Mouse (Mus musculus) forebrain, postnatal 0 days (tissue): ENCODE results near the gene Rpl14. TPM values are rescaled to one million over a fixed set of nuclear protein-coding genes. Genes with fewer than 3 reads are reported as not detected.

ENCODE experiments used
- ATAC-seq: fragments of 200-750 bp; cut with Nextera tagmentation; 2 replicates; pipeline ENCODE4 v1.8.0; 2017; ENCODE audit warnings: mild to moderate bottlenecking, moderate library complexity
- DNase-seq: peaks from one replicate; pipeline ENCODE4 v3.0.0-alpha.2; 2015
- H3K27ac ChIP-seq: fragments of 300-500 bp; sonication (generic); 2 replicates; pipeline ENCODE4 v1.5.1; 2014; ENCODE audit warnings: low read depth, mild to moderate bottlenecking, antibody characterized with exemption, low read length, moderate library complexity, mixed read lengths
- H3K27me3 ChIP-seq: fragments of 300-500 bp; sonication (generic); 2 replicates; pipeline ENCODE4 v1.6.1; 2014; ENCODE audit warnings: mild to moderate bottlenecking, low read length, mixed read lengths; ENCODE audit not compliant: insufficient read depth
- H3K36me3 ChIP-seq: fragments of 300-500 bp; sonication (generic); 2 replicates; pipeline ENCODE4 v1.6.1; 2014; ENCODE audit warnings: mild to moderate bottlenecking, moderate library complexity; ENCODE audit not compliant: insufficient read depth
- H3K4me1 ChIP-seq: fragments of 300-500 bp; sonication (generic); 2 replicates; pipeline ENCODE4 v1.6.1; 2014; ENCODE audit warnings: antibody characterized with exemption; ENCODE audit not compliant: insufficient read depth
- H3K4me2 ChIP-seq: fragments of 300-500 bp; sonication (generic); 2 replicates; pipeline ENCODE4 v1.6.1; 2014; ENCODE audit warnings: low read depth, mild to moderate bottlenecking, moderate library complexity
- H3K4me3 ChIP-seq: fragments of 300-500 bp; sonication (generic); 2 replicates; pipeline ENCODE4 v1.5.1; 2014; ENCODE audit warnings: low read depth, low read length, mixed read lengths
- H3K9ac ChIP-seq: fragments of 300-500 bp; sonication (generic); 2 replicates; pipeline ENCODE4 v1.6.1; 2014; ENCODE audit warnings: mild to moderate bottlenecking
- H3K9me3 ChIP-seq: fragments of 300-500 bp; sonication (generic); 2 replicates; pipeline ENCODE4 v1.6.1; 2016; ENCODE audit warnings: low read length
- CTCF ChIP-seq: sonication (generic); IDR thresholded peaks from 2 replicates; pipeline ENCODE4 v1.5.1; 2016; ENCODE audit warnings: antibody characterized with exemption, control low read depth, low read depth
- WGBS: fragments of 180-500 bp; shearing (Covaris S2); extraction: QIAGEN DNeasy Blood & Tissue Kit; methylation state at CpG from one replicate; pipeline ENCODE4 v1.1.7; 2014; 5-methylcytosine and 5-hydroxymethylcytosine counted together
- polyA plus RNA-seq: library from polyadenylated mRNA; unstranded; fragments of >200 nt; fragmentation: Nextera tagmentation; extraction: Ambion mirVana; gene quantifications from 2 replicates; pipeline ENCODE4 v1.2.1, GENCODE M21; 2015
- total RNA-seq: library from RNA; depleted of rRNA; stranded (reverse); fragments of >200 nt; gene quantifications from 2 replicates; pipeline ENCODE4 v1.2.3, GENCODE M21; 2014

The Rpl14 gene
- total and polyA plus RNA-seq, 2 experiments from 2014 or later = 449 to 491 TPM

GRCm38 (mm10) chr9:120594839-120595238 lies 23.6 kb downstream of the Rpl14 start:
- Histone ChIP-seq H3K36me3 (no peaks in the 10 kb centered on the region), H3K4me2 (no peak overlapping the region), H3K27ac (no peak overlapping the region), H3K4me3 (no peak overlapping the region), H3K4me1 (no peaks in the 10 kb centered on the region), H3K9ac (no peak overlapping the region), H3K9me3 (no peaks in the 10 kb centered on the region), H3K27me3 (no peaks in the 10 kb centered on the region)
- TF ChIP-seq CTCF = no peak
- DNase-seq = no peak
- ATAC-seq = no peak
- 24% methylated on average over 6 of the region's 6 CpGs for WGBS

DNA sequence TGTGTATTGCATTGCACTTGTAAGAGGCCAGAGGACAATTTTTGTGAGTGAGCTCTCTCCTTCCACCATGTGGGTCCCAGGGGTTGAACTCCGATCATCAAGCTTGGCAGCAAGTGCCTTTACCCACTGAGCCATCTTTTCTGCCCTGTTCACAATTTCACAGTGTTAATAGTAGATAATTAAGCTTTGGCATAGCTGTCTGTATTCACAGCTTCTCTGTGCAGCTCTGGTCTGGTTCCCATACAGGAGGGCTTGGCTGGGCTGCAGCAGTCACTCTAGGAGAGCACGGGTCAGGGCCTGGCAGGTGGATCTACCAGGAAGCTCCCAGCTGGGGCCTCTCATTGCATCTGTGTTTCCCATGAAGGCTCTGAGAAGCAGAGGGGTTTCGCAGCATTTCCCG lies 24.1 kb downstream of the Rpl14 start:
- H3K4me1 ChIP-seq = no peaks in the 10 kb centered on the region
- H3K27ac ChIP-seq = no peak overlapping the region
- H3K4me3 ChIP-seq = no peak overlapping the region
- DNase-seq (no peak), ATAC-seq (peak; percentile 29; the same call in 1 of the 2 replicates)
- no peak overlapping the region for H3K9ac ChIP-seq
- no peaks in the 10 kb centered on the region for H3K36me3 ChIP-seq
- no peaks in the 10 kb centered on the region for H3K9me3 ChIP-seq
- WGBS = 28% methylated on average over 4 of the region's 4 CpGs
- H3K27me3 ChIP-seq = no peaks in the 10 kb centered on the region
- H3K4me2 ChIP-seq = no peak overlapping the region
- no peak for TF ChIP-seq CTCF

DNA sequence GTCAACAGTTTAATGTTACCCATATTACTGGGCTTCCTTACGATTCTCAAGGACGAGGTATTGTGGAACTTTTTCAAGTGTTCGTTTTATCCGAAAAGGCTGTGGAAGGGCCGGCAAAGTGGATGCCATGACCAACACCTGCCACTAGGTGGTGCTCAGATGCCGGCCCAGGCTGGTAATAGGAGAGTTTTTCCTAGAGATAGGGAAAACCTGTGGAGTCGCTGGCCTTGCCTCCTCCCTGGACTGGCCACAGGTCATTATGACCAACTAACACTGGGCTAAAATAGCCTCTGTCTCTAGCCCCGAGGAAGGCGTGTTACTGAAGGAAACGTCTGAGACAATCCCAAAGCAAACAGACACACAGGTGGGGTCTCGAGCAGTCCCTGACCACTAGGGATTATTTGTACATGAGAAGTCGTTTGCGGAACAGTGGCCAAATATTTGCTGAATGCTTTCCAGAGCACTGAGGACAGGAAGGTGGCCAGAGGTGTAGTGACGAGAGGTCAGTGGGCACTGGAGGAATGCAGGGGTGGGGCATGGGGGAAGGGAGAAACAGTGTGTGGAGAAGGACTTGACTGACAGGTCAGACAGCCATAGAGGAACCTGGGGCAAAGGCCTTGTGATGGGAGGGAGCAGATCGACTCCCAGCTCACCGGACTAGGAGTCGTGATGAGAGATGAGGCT lies 30.4 kb downstream of the Rpl14 start:
- H3K4me1 ChIP-seq = no peaks in the 10 kb centered on the region
- DNase-seq (peak; percentile 89), ATAC-seq (peak; percentile 5; the same call in 1 of the 2 replicates)
- no peaks in the 10 kb centered on the region for H3K9me3 ChIP-seq
- no peaks in the 10 kb centered on the region for H3K27me3 ChIP-seq
- H3K4me3 ChIP-seq = no peak overlapping the region
- 19% methylated on average over 17 of the region's 17 CpGs for WGBS
- no peak overlapping the region for H3K9ac ChIP-seq
- H3K4me2 ChIP-seq = no peak overlapping the region
- H3K36me3 ChIP-seq = no peaks in the 10 kb centered on the region
- no peak overlapping the region for H3K27ac ChIP-seq
- peak; percentile 97 for TF ChIP-seq CTCF

- no peak for DNase-seq
- Histone ChIP-seq H3K4me2 (peak overlapping the region; percentile 44), H3K4me3 (peak overlapping the region; percentile 11; the same call in 1 of the 2 replicates), H3K9ac (no peak overlapping the region), H3K27ac (no peak overlapping the region), H3K36me3 (no peaks in the 10 kb centered on the region), H3K9me3 (peaks cover under 1% of the 10 kb centered on the region; the same call in 1 of the 2 replicates), H3K4me1 (no peaks in the 10 kb centered on the region), H3K27me3 (no peaks in the 10 kb centered on the region)
- peak; percentile 28; the same call in 1 of the 2 replicates for ATAC-seq
- TF ChIP-seq CTCF = no peak
- WGBS = 52% methylated on average over 17 of the region's 17 CpGs
These were observed 31.1 kb downstream of the Rpl14 start for GRCm38 (mm10) chr9:120602172-120602838.

DNA sequence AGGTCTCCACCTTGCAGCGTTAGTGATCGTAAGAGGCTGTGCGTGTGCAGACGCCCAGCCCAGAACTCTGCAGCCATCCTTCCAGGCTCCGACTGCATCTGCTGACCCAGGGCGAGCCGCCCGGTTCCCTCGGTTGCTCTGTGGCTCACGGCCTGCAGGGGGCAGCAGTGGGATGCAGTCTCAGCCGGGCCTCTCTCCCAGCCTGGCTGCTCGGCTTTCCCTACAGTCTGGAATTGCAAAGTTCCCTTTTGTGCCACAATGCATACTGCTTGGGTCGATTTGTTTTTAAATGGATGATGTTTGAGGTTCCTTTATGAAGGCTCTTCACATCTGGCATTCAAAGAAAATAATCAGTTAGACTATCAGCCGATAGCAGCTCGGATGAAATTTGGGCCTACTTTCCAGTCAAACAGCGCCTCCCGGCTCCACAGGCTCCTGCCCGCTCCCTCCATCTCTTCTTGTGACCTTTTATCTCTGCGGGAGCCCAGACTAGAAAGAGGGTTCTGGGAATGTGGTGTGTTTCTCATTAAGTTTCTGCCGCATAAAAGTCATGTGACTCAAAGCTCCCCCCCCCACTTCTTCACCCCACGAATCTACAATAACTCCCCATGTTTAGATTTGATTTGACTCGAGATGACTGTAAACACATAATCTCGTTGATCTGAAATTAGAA lies 31.7 kb downstream of the Rpl14 start:
- peak; percentile 98 for TF ChIP-seq CTCF
- Histone ChIP-seq H3K4me2 (peak overlapping the region; percentile 44), H3K36me3 (no peaks in the 10 kb centered on the region), H3K27ac (no peak overlapping the region), H3K9ac (peak overlapping the region; percentile 28; the same call in 1 of the 2 replicates), H3K27me3 (no peaks in the 10 kb centered on the region), H3K4me3 (peak overlapping the region; percentile 11; the same call in 1 of the 2 replicates), H3K4me1 (no peaks in the 10 kb centered on the region), H3K9me3 (peaks cover 5% of the 10 kb centered on the region; the same call in 1 of the 2 replicates)
- peak; percentile 91 for DNase-seq
- WGBS = 3% methylated on average over 23 of the region's 23 CpGs
- peak; percentile 92 for ATAC-seq

DNA sequence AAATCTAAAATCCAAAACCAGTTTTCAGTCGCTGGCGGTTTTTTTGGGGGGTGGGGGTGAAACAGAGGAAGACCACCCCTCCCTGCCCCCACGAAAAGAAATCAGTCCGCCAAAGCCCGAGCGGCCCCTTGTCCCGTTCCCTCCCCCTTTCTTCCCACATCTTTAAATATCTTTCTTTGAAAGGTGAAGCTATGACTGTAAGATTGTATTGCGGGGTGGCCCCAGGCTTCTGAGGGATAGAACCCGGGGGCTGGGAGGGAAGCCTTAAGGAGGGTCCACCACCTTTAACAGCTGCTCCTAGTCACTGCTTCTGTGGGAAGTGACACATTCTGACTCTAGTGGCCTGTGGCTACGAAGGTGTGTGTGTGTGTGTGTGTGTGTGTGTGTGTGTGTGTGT lies 32.3 kb downstream of the Rpl14 start:
- no peak for ATAC-seq

DNA sequence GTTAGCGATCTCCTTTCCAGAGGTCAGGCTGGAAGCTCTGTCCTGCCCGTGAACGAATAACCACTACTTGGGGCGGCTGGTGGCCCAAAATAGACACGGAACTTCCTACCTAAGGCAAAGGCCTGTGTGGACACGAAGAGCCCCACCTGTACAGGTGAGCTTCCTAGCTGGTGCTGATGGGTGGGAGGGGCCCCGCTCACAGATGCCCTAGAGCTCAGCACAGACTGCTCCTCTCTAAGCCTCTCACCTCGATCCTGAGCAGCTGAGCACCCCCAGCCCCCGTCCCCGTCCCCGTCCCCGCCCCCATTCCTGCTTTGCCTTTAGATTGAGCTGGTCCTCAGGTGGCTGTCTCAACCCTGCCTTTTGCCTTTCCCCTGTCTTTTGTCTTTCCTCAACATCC lies 32.7 kb downstream of the Rpl14 start:
- Histone ChIP-seq H3K9ac (no peak overlapping the region), H3K4me1 (no peaks in the 10 kb centered on the region), H3K36me3 (no peaks in the 10 kb centered on the region), H3K27ac (no peak overlapping the region), H3K9me3 (peaks cover 5% of the 10 kb centered on the region; the same call in 1 of the 2 replicates), H3K4me3 (no peak overlapping the region), H3K27me3 (no peaks in the 10 kb centered on the region), H3K4me2 (no peak overlapping the region)
- DNase-seq = no peak
- TF ChIP-seq CTCF = no peak
- no peak for ATAC-seq
- WGBS = 38% methylated on average over 12 of the region's 12 CpGs

More for the DNA sequence above, 32.3 kb downstream of the Rpl14 start:
- no peak for TF ChIP-seq CTCF
- no peak overlapping the region for H3K27ac ChIP-seq
- H3K9me3 ChIP-seq = peaks cover 5% of the 10 kb centered on the region; the same call in 1 of the 2 replicates
- no peak for DNase-seq
- 17% methylated on average over 10 of the region's 10 CpGs for WGBS
- no peak overlapping the region for H3K4me3 ChIP-seq
- H3K9ac ChIP-seq = peak overlapping the region; percentile 28; the same call in 1 of the 2 replicates
- no peaks in the 10 kb centered on the region for H3K27me3 ChIP-seq
- H3K36me3 ChIP-seq = no peaks in the 10 kb centered on the region
- H3K4me1 ChIP-seq = no peaks in the 10 kb centered on the region
- peak overlapping the region; percentile 44 for H3K4me2 ChIP-seq
